ENCODE assay signal across 11 mouse cellular contexts in genomic region chr4:134126300-134127120, GRCm38 (mm10). TPM values are rescaled to one million over a fixed set of nuclear protein-coding genes. Genes with fewer than 3 reads are reported as not detected.
A peak's percentile ranks its signal among the peaks of the same experiment; 100 is the strongest.
DNase-seq lines count a peak whose midpoint lies in the region; ATAC-seq and TF ChIP-seq lines count a peak whose summit lies in the region.
"Had no signal": no experiment of that assay in that cellular context is flagged by ENCODE, and none has a peak within 500 bp of the region (broad histone marks: within the 10 kb centered on the region; RNA-seq: fewer than 3 reads in every experiment).

No protein-coding gene starts in this region.

- no peak for TF ChIP-seq RAD21 in CH12.LX (IDR thresholded peaks at IDR 0.05; ENCODE audit: low read depth, low read length)

- H3K27me3 ChIP-seq in hindbrain, embryonic 10.5 days (ENCODE audit: insufficient read depth, poor library complexity, severe bottlenecking) = no peaks in the 10 kb centered on the region
- no peaks in the 10 kb centered on the region for H3K27me3 ChIP-seq in hindbrain, embryonic 11.5 days (ENCODE audit: control insufficient read depth, insufficient read depth, low read length)
- H3K27me3 ChIP-seq in CH12.LX (replicated peaks) = no peaks in the 10 kb centered on the region
- peaks cover 3% of the 10 kb centered on the region; the same call in 1 of the 2 replicates for H3K27me3 ChIP-seq in liver, embryonic 15.5 days

- peak overlapping the region; percentile 81; the same call in 1 of the 2 replicates for H3K4me3 ChIP-seq in hindbrain, embryonic 10.5 days
- H3K4me3 ChIP-seq in hindbrain, embryonic 11.5 days (ENCODE audit: low read depth, low read length) = no peak overlapping the region
- H3K4me3 ChIP-seq in CH12.LX (replicated peaks in 1 of 3; ENCODE audit: low read depth in 2 of 3, low read length in 2 of 3, poor library complexity in 1 of 3) = no peak overlapping the region
- H3K4me3 ChIP-seq in cortical plate, adult 2 months (ENCODE audit: insufficient read depth, low read length) = no peak overlapping the region; the same call in 1 of the 2 replicates
- H3K4me3 ChIP-seq in liver, embryonic 15.5 days (replicated peaks) = no peak overlapping the region

- no peak overlapping the region for H3K4me2 ChIP-seq in hindbrain, embryonic 11.5 days (replicated peaks; ENCODE audit: low read depth, low read length)
- H3K4me2 ChIP-seq in CH12.LX (ENCODE audit: insufficient read depth, low read depth, poor library complexity, severe bottlenecking) = no peak overlapping the region
- H3K4me2 ChIP-seq in liver, embryonic 15.5 days = peak overlapping the region; percentile 94; the same call in 1 of the 2 replicates

- H3K9ac ChIP-seq in hindbrain, embryonic 11.5 days (ENCODE audit: low read depth, low read length) = no peak overlapping the region
- H3K9ac ChIP-seq in CH12.LX (ENCODE audit: insufficient read depth, low read depth) = no peak overlapping the region
- H3K9ac ChIP-seq in liver, embryonic 15.5 days = no peak overlapping the region

- no peaks in the 10 kb centered on the region for H3K9me3 ChIP-seq in hindbrain, embryonic 10.5 days
- no peaks in the 10 kb centered on the region for H3K9me3 ChIP-seq in hindbrain, embryonic 11.5 days (ENCODE audit: control insufficient read depth, low read length)
- H3K9me3 ChIP-seq in CH12.LX (replicated peaks; ENCODE audit: low read length) = no peaks in the 10 kb centered on the region
- no peaks in the 10 kb centered on the region for H3K9me3 ChIP-seq in liver, embryonic 15.5 days (replicated peaks)

- dilution Hi-C loops in CH12.LX (cut with MboI; ENCODE audit: extremely low pct_ligation_motif_present, extremely low pct_unique_long_range_greater_than_20kb, low sequenced_read_pairs) = no loop called here

- 84% methylated on average over 21 of the region's 21 CpGs for WGBS in hindbrain, embryonic 10.5 days
- WGBS in hindbrain, embryonic 11.5 days = 87% methylated on average over 21 of the region's 21 CpGs
- WGBS in liver, embryonic 15.5 days (ENCODE audit: insufficient replicate concordance) = 82% methylated on average over 21 of the region's 21 CpGs

- peaks cover 52% of the 10 kb centered on the region for H3K4me1 ChIP-seq in hindbrain, embryonic 10.5 days (replicated peaks)
- H3K4me1 ChIP-seq in hindbrain, embryonic 11.5 days (replicated peaks; ENCODE audit: control insufficient read depth, insufficient read depth, low read length) = no peaks in the 10 kb centered on the region; the same call in none of the 2 replicates
- H3K4me1 ChIP-seq in CH12.LX (ENCODE audit: control insufficient read depth in 1 of 2, insufficient read depth in 2 of 2) = peaks cover 29 to 68% of the 10 kb centered on the region in 2 experiments
- peaks cover 4% of the 10 kb centered on the region; the same call in 1 of the 2 replicates for H3K4me1 ChIP-seq in cortical plate, adult 2 months (ENCODE audit: control insufficient read depth, insufficient read depth, low read length)
- H3K4me1 ChIP-seq in liver, embryonic 15.5 days (replicated peaks) = peaks cover 65% of the 10 kb centered on the region

- TF ChIP-seq POLR2A in CH12.LX (IDR thresholded peaks at IDR 0.05; ENCODE audit: low read depth, low read length) = no peak
- TF ChIP-seq POLR2A in cortical plate, adult 2 months (IDR thresholded peaks at IDR 0.05; ENCODE audit: extremely low read depth, insufficient read depth, low read length) = peak; percentile 23; the same call in 1 of the 2 replicates

- H3K27ac ChIP-seq in hindbrain, embryonic 10.5 days = no peak overlapping the region
- no peak overlapping the region for H3K27ac ChIP-seq in hindbrain, embryonic 11.5 days (ENCODE audit: low read depth, low read length)
- H3K27ac ChIP-seq in CH12.LX (ENCODE audit: insufficient read depth, low read depth) = no peak overlapping the region
- peak overlapping the region; percentile 25 for H3K27ac ChIP-seq in cortical plate, adult 2 months (ENCODE audit: insufficient read depth, low read length)
- H3K27ac ChIP-seq in liver, embryonic 15.5 days (replicated peaks) = no peak overlapping the region

- H3K79me2 ChIP-seq in CH12.LX (replicated peaks; ENCODE audit: control insufficient read depth, extremely low read depth, insufficient read depth, poor library complexity, severe bottlenecking) = peaks cover 6% of the 10 kb centered on the region; the same call in 1 of the 2 replicates

- no peak for DNase-seq in hindbrain, embryonic 10.5 days (ENCODE audit: low spot score)
- DNase-seq in hindbrain, embryonic 11.5 days (ENCODE audit: low spot score) = no peak
- no peak for DNase-seq in CH12.LX (ENCODE audit: extremely low read depth)
- no peak for DNase-seq in cerebellum, adult 9-10 months
- DNase-seq in gastrocnemius, postnatal 10 days = no peak
- DNase-seq: adrenal gland, postnatal 10 days; gastrocnemius, postnatal 14 days; thymus, adult 2 months had no signal

- no peak for ATAC-seq in hindbrain, embryonic 11.5 days (ENCODE audit: low FRiP score)
- ATAC-seq in liver, embryonic 15.5 days (ENCODE audit: insufficient read depth) = no peak
- ATAC-seq in megakaryocyte-erythroid progenitor cell, adult 5-6 weeks (replicated peaks; ENCODE audit: low FRiP score, low TSS enrichment, poor library complexity, severe bottlenecking) = no peak

- TF ChIP-seq EP300 in CH12.LX (IDR thresholded peaks at IDR 0.05; ENCODE audit: low read length) = no peak

- H3K36me3 ChIP-seq in hindbrain, embryonic 10.5 days = peaks cover 29% of the 10 kb centered on the region
- no peaks in the 10 kb centered on the region for H3K36me3 ChIP-seq in hindbrain, embryonic 11.5 days (ENCODE audit: control insufficient read depth, insufficient read depth, low read length)
- peaks cover 23 to 54% of the 10 kb centered on the region in 2 experiments for H3K36me3 ChIP-seq in CH12.LX (replicated peaks in 1 of 2; ENCODE audit: control insufficient read depth in 1 of 2, insufficient read depth in 1 of 2, low read length in 1 of 2)
- H3K36me3 ChIP-seq in liver, embryonic 15.5 days (replicated peaks) = peaks cover 14% of the 10 kb centered on the region

- in situ Hi-C loops in CH12.LX (cut with MboI; ENCODE audit: low pct_ligation_motif_present, low pct_unique_long_range_greater_than_20kb, low sequenced_read_pairs) = loop anchor here (5.0 kb wide), 1 partner anchor 34 kb away; no protein-coding TSS in a partner anchor

- TF ChIP-seq CTCF in CH12.LX (conservative IDR thresholded peaks at IDR 0.05 in 1 of 2, IDR thresholded peaks at IDR 0.05 in 1 of 2; ENCODE audit: low read depth in 2 of 2, low read length in 2 of 2) = no peak
- TF ChIP-seq CTCF in cortical plate, adult 2 months (IDR thresholded peaks at IDR 0.05; ENCODE audit: extremely low read depth, insufficient read depth, low read length) = no peak

TF ChIP-seq in CH12.LX, 34 proteins besides CTCF, POLR2A, EP300 and RAD21:
- no peak for TF ChIP-seq E2F4 (IDR thresholded peaks at IDR 0.05; ENCODE audit: insufficient replicate concordance, low read depth, low read length)
- TF ChIP-seq ZMIZ1 (IDR thresholded peaks at IDR 0.05; ENCODE audit: low read depth, low read length) = 0 out of 2 replicates have a peak, but pooled peaks have one; percentile 17

RNA-seq across cellular contexts. Expression of gene Sh3bgrl3, which starts 2.1 kb away (rescaled TPM):
- 333 and 386 TPM in 2 replicates for polyA plus RNA-seq in hindbrain, embryonic 10.5 days (2016; fragmentation: Nextera tagmentation; extraction: Ambion mirVana)
- 337 and 396 TPM in 2 replicates for polyA plus RNA-seq in hindbrain, embryonic 11.5 days (2014; fragmentation: Nextera tagmentation; extraction: Ambion mirVana)
- 151 and 153 TPM in 2 replicates for total RNA-seq in CH12.LX (2012; rRNA removed)
- 104 and 128 TPM in 2 replicates for total RNA-seq in CH12.LX (2014; rRNA removed)
- 289 and 362 TPM in 2 replicates for polyA plus RNA-seq in CH12.LX (2012; ENCODE audit: insufficient read length, low read depth)
- polyA plus RNA-seq in cortical plate, adult 2 months (2012; rRNA removed) = 487 and 489 TPM in 2 replicates
- polyA plus RNA-seq in liver, embryonic 15.5 days (2015; fragmentation: Nextera tagmentation; extraction: Ambion mirVana) = 151 and 166 TPM in 2 replicates
- total RNA-seq in gastrocnemius, postnatal 10 days (2021) = 10 to 100 TPM; 44.9 to 59.6 TPM
- total RNA-seq in megakaryocyte-erythroid progenitor cell, adult 5-6 weeks (2014; fragmentation: Nextera tagmentation) = 87.3 and 101 TPM in 2 replicates
- 34.2 and 55.1 TPM in 2 replicates for total RNA-seq in megakaryocyte-erythroid progenitor cell, adult 5-6 weeks (2017)

RNA-seq across cellular contexts. Expression of gene Ubxn11, which starts 24.1 kb away (rescaled TPM):
- polyA plus RNA-seq in hindbrain, embryonic 10.5 days (2016; fragmentation: Nextera tagmentation; extraction: Ambion mirVana) = 7.6 and 11.2 TPM in 2 replicates
- 5.7 and 5.8 TPM in 2 replicates for polyA plus RNA-seq in hindbrain, embryonic 11.5 days (2014; fragmentation: Nextera tagmentation; extraction: Ambion mirVana)
- 12.3 and 18.8 TPM in 2 replicates for total RNA-seq in CH12.LX (2012; rRNA removed)
- total RNA-seq in CH12.LX (2014; rRNA removed) = 6.0 and 6.6 TPM in 2 replicates
- polyA plus RNA-seq in CH12.LX (2012; ENCODE audit: insufficient read length, low read depth) = 35.9 and 38.8 TPM in 2 replicates
- polyA plus RNA-seq in cortical plate, adult 2 months (2012; rRNA removed) = 45.4 and 51.3 TPM in 2 replicates
- 1.8 and 2.1 TPM in 2 replicates for polyA plus RNA-seq in liver, embryonic 15.5 days (2015; fragmentation: Nextera tagmentation; extraction: Ambion mirVana)
- 1 to 10 TPM in 1 of 2 experiments, under 1 TPM in 1; 0.73 to 1.7 TPM for total RNA-seq in gastrocnemius, postnatal 10 days (2021)
- 17.9 and 21.8 TPM in 2 replicates for total RNA-seq in megakaryocyte-erythroid progenitor cell, adult 5-6 weeks (2014; fragmentation: Nextera tagmentation)
- total RNA-seq in megakaryocyte-erythroid progenitor cell, adult 5-6 weeks (2017) = 5.2 and 7.7 TPM in 2 replicates

RNA-seq across cellular contexts. Expression of gene Cd52, which starts 31.6 kb away (rescaled TPM):
- polyA plus RNA-seq in hindbrain, embryonic 10.5 days (2016; fragmentation: Nextera tagmentation; extraction: Ambion mirVana) = 5.3 and 5.5 TPM in 2 replicates
- polyA plus RNA-seq in hindbrain, embryonic 11.5 days (2014; fragmentation: Nextera tagmentation; extraction: Ambion mirVana) = 4.5 and 5.1 TPM in 2 replicates
- total RNA-seq in CH12.LX (2012; rRNA removed) (2,306 and 3,109 TPM in 2 replicates), CH12.LX (2014; rRNA removed) (4,323 and 5,448 TPM in 2 replicates)
- 1,849 and 1,886 TPM in 2 replicates for polyA plus RNA-seq in CH12.LX (2012; ENCODE audit: insufficient read length, low read depth)
- 4.2 and 5.5 TPM in 2 replicates for polyA plus RNA-seq in cortical plate, adult 2 months (2012; rRNA removed)
- 47.4 and 51.5 TPM in 2 replicates for polyA plus RNA-seq in liver, embryonic 15.5 days (2015; fragmentation: Nextera tagmentation; extraction: Ambion mirVana)
- 1 to 10 TPM in 1 of 2 experiments, under 1 TPM in 1; 0.70 to 2.1 TPM for total RNA-seq in gastrocnemius, postnatal 10 days (2021)
- total RNA-seq in megakaryocyte-erythroid progenitor cell, adult 5-6 weeks (2014; fragmentation: Nextera tagmentation) = 34.9 and 43.4 TPM in 2 replicates
- total RNA-seq in megakaryocyte-erythroid progenitor cell, adult 5-6 weeks (2017) = 36.8 and 45.6 TPM in 2 replicates

Comparison
In these comparisons a context has a peak if more than half of its experiments do, and no peak if none do; other contexts are left out.
1. RNA of gene Cd52, which starts 31.6 kb away (polyA plus RNA-seq): 1,849 to 1,886 TPM in CH12.LX; 47.4 to 51.5 TPM in liver, embryonic 15.5 days, 4.2 to 5.5 TPM in cortical plate, adult 2 months, 5.3 to 5.5 TPM in hindbrain, embryonic 10.5 days and 4.5 to 5.1 TPM in hindbrain, embryonic 11.5 days; every median in the first group is over 10 times any median in the second.